Mouse (Mus musculus) heart, postnatal 0 days (tissue): ENCODE data around the gene Vmn2r59. TPM values are rescaled to one million over a fixed set of nuclear protein-coding genes. Genes with fewer than 3 reads are reported as not detected.
"Not testable (repeated sequence)": the region's sequence is repeated elsewhere in the genome, so short reads cannot be mapped to it uniquely, and the experiment has no call there.

Experiments used
- ATAC-seq: fragments of 200-750 bp; cut with Nextera tagmentation; 2 replicates; pipeline ENCODE4 v1.8.0; 2017; ENCODE audit warnings: low read depth, moderate number of reproducible peaks, moderate library complexity; ENCODE audit not compliant: insufficient read depth
- DNase-seq: peaks from one replicate; pipeline ENCODE4 v3.0.0-alpha.2; 2016; ENCODE audit warnings: low spot score
- H3K27ac ChIP-seq: fragments of 300-500 bp; sonication (generic); 2 replicates; pipeline ENCODE4 v1.5.1; 2014; ENCODE audit warnings: low read depth, mild to moderate bottlenecking
- H3K27me3 ChIP-seq: fragments of 300-500 bp; sonication (generic); 2 replicates; pipeline ENCODE4 v1.6.1; 2014; ENCODE audit warnings: low read length, mixed read lengths; ENCODE audit not compliant: control insufficient read depth, insufficient read depth
- H3K36me3 ChIP-seq: fragments of 300-500 bp; sonication (generic); replicated peaks from 2 replicates; pipeline ENCODE4 v1.6.1; 2014; ENCODE audit warnings: low read length, mixed read lengths; ENCODE audit not compliant: control insufficient read depth, insufficient read depth
- H3K4me1 ChIP-seq: fragments of 300-500 bp; sonication (generic); 2 replicates; pipeline ENCODE4 v1.6.1; 2014; ENCODE audit warnings: antibody characterized with exemption; ENCODE audit not compliant: control insufficient read depth, insufficient read depth
- H3K4me2 ChIP-seq: fragments of 300-500 bp; sonication (generic); 2 replicates; pipeline ENCODE4 v1.6.1; 2014; ENCODE audit warnings: low read depth, mild to moderate bottlenecking, low read length, moderate library complexity
- H3K4me3 ChIP-seq: fragments of 300-500 bp; sonication (generic); 2 replicates; pipeline ENCODE4 v1.5.1; 2014; ENCODE audit warnings: low read depth, low read length
- H3K9ac ChIP-seq: fragments of 300-500 bp; sonication (generic); replicated peaks from 2 replicates; pipeline ENCODE4 v1.6.1; 2014; ENCODE audit warnings: low read depth, low read length, mixed read lengths
- H3K9me3 ChIP-seq: fragments of 300-500 bp; sonication (generic); replicated peaks from 2 replicates; pipeline ENCODE4 v1.6.1; 2016; ENCODE audit warnings: low read length; ENCODE audit not compliant: control insufficient read depth
- CTCF ChIP-seq: IDR thresholded peaks from 2 replicates; pipeline ENCODE4 v1.5.1; 2016; ENCODE audit warnings: antibody characterized with exemption, control low read depth, low read depth
- EP300 ChIP-seq: IDR thresholded peaks from 2 replicates; pipeline ENCODE4 v1.6.1; 2016; ENCODE audit warnings: antibody characterized with exemption, low read depth
- WGBS: fragments of 180-500 bp; shearing (Covaris S2); extraction: QIAGEN DNeasy Blood & Tissue Kit; methylation state at CpG from one replicate; pipeline ENCODE4 v1.1.7; 2014; 5-methylcytosine and 5-hydroxymethylcytosine counted together
- polyA plus RNA-seq: library from polyadenylated mRNA; unstranded; fragments of >200 nt; fragmentation: Nextera tagmentation; extraction: Ambion mirVana; gene quantifications from 2 replicates; pipeline ENCODE4 v1.2.1, GENCODE M21; 2015
- total RNA-seq: library from RNA; depleted of rRNA; stranded (reverse); fragments of >200 nt; gene quantifications from 2 replicates; pipeline ENCODE4 v1.2.3, GENCODE M21; 2014; ENCODE audit warnings: low replicate concordance; rRNA removed

The Vmn2r59 gene
- total RNA-seq: not detected in 2 replicates
- polyA plus RNA-seq: not detected in 2 replicates

DNA sequence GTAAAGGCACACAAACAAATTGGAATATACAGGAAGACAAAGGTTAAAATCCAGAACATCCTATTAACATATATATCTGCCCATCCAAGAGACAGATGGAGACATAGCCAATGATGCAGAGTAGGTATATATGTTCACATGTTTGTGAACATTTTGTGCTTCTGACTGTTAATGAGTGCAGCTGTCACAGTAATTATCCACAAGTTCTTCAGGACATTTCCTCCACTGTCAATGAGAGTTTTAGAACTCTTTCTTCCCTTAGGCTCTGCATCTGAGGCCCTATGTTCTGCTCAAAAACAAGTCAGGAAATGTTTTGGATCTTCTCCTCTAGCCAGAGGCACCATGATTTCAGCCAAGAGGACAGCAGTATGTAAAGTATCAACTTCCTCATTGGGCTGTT is at the start of gene Vmn2r59:
Gene Vmn2r59, minus strand, starts transcription at position 101 of the 400 bp plus-strand sequence.
- Histone ChIP-seq H3K4me2 (no peak within 1 kb of the TSS), H3K27me3 (no peaks in the 10 kb centered on the region), H3K9me3 (0 out of 2 replicates have a peak, but pooled peaks cover 7% of the 10 kb centered on the region), H3K4me1 (no peaks in the 10 kb centered on the region), H3K4me3 (no peak within 1 kb of the TSS), H3K27ac (no peak within 1 kb of the TSS), H3K36me3 (no peaks in the 10 kb centered on the region), H3K9ac (no peak within 1 kb of the TSS)
- TF ChIP-seq EP300: no peak
- no peak for TF ChIP-seq CTCF
- DNase-seq (no peak), ATAC-seq (no peak)

DNA sequence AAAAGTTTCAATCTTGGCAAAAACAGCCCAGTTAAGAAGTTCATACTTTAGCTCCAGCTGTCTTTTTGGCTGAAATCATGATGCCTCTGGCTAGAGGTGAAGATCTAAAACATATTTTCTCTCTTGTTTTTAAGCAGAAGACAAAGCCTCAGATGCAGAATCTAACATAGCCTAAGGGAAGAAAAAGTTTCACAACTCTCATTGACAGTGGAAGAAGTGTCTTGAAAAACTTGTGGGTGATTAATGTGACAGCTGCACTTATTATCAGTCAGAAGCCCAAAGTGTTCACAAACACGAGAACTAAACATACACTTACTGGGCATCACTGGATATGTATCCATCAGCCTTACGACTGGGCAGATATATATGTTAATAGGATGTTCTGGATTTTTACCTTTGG is 48.6 kb upstream of the Vmn2r59 start, which contains the start of gene Vmn2r60:
Gene Vmn2r60, plus strand, starts transcription at position 301 of the 400 bp plus-strand sequence.
- Histone ChIP-seq H3K36me3 (no peaks in the 10 kb centered on the region), H3K27me3 (no peaks in the 10 kb centered on the region), H3K4me1 (no peaks in the 10 kb centered on the region), H3K9me3 (0 out of 2 replicates have a peak, but pooled peaks cover 13% of the 10 kb centered on the region), H3K4me2 (no peak within 1 kb of the TSS), H3K9ac (no peak within 1 kb of the TSS), H3K27ac (no peak within 1 kb of the TSS), H3K4me3 (no peak within 1 kb of the TSS)
- WGBS: 53% methylated on average over 2 of the region's 2 CpGs
- DNase-seq: no peak
- TF ChIP-seq EP300 (no peak), CTCF (no peak)
- no peak for ATAC-seq

DNA sequence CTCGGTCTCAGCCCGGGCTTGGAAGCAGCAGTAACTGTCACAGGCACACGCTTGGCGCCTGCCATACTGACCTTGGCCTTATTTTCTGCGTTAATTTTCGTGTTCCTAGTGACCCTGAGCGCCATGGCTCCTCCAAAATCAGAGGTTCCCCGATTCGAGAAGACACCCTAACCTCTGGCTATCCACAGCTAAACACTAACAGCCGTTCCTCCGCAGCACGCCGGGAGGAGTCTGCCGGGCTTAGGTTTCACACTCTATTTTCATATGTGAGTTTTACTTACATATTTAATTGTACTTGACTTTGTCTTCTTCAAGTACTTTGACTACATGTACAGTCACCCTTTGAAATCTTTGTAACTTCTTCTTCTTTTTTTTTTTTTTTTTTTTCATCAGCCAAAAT is 48.2 kb upstream of the Vmn2r59 start:
- not testable (repeated sequence) for H3K27me3 ChIP-seq, H3K9ac ChIP-seq, H3K4me3 ChIP-seq, H3K4me2 ChIP-seq, DNase-seq, ATAC-seq, H3K36me3 ChIP-seq, H3K27ac ChIP-seq, H3K4me1 ChIP-seq
- 0 out of 2 replicates have a peak, but pooled peaks cover 11% of the 10 kb centered on the region for H3K9me3 ChIP-seq
- 66% methylated on average over 12 of the region's 14 CpGs for WGBS

Other genes starting within 250 kb of the Vmn2r59 start
- not detected in 2 replicates for gene Vmn2r58, start 186.3 kb downstream of the Vmn2r59 start, total RNA-seq
- gene Vmn2r58, start 186.3 kb downstream of the Vmn2r59 start, polyA plus RNA-seq: not detected in 2 replicates
- not detected in 2 replicates for gene Vmn2r60, start 48.7 kb upstream of the Vmn2r59 start, total RNA-seq
- not detected in 2 replicates for gene Vmn2r60, start 48.7 kb upstream of the Vmn2r59 start, polyA plus RNA-seq
- not detected in 2 replicates for gene Vmn2r61, start 201.0 kb upstream of the Vmn2r59 start, total RNA-seq
- not detected in 2 replicates for gene Vmn2r61, start 201.0 kb upstream of the Vmn2r59 start, polyA plus RNA-seq